Mouse (Mus musculus): ENCODE results near the gene Nf2. TPM values are rescaled to one million over a fixed set of nuclear protein-coding genes. Genes with fewer than 3 reads are reported as not detected.

Nf2 gene
- polyA plus RNA-seq, 1 experiment from 2014 or later: 16.0 TPM

DNA sequence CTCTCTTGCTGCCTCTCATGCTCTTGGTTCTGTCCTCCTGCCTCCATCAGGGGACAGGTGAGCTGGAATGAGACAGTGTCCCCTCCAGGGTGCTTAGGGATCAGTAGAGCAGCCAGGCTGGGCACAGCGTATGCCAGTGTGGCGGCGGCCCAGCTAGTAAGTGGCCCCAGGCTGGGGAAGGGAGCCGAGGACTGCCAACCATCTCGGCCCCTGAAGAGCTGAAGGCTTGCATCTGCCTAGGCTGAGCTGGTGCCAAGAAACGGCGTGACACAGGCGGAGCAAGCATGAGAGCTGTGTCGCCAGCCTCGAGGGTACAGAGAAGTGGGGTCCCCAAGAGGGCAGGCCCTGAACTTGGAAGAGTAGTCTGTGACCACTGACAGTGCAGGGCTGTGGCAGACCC, 111.7 kb downstream of the Nf2 start:
- TF ChIP-seq CTCF (IDR thresholded peaks at IDR 0.05; ENCODE audit: low read depth): no peak
- 0 out of 2 replicates have a peak, but pooled peaks cover 3% of the 10 kb centered on the region for H3K27me3 ChIP-seq (replicated peaks; ENCODE audit: control insufficient read depth, insufficient read depth, low read length)
- no peaks in the 10 kb centered on the region for H3K4me1 ChIP-seq (replicated peaks; ENCODE audit: control insufficient read depth, insufficient read depth, low read length)
- H3K4me3 ChIP-seq (ENCODE audit: low read depth, low read length): no peak overlapping the region
- WGBS: 86% methylated on average over 10 of the region's 10 CpGs
- no peak overlapping the region for H3K4me2 ChIP-seq (replicated peaks; ENCODE audit: low read depth)
- H3K36me3 ChIP-seq (ENCODE audit: control insufficient read depth, insufficient read depth): peaks cover 9% of the 10 kb centered on the region; the same call in 1 of the 2 replicates
- ATAC-seq: no peak
- H3K9ac ChIP-seq (ENCODE audit: low read depth, low read length): no peak overlapping the region
- H3K9me3 ChIP-seq (ENCODE audit: control insufficient read depth): no peaks in the 10 kb centered on the region
- no peak overlapping the region for H3K27ac ChIP-seq (ENCODE audit: low read depth, low read length)

DNA sequence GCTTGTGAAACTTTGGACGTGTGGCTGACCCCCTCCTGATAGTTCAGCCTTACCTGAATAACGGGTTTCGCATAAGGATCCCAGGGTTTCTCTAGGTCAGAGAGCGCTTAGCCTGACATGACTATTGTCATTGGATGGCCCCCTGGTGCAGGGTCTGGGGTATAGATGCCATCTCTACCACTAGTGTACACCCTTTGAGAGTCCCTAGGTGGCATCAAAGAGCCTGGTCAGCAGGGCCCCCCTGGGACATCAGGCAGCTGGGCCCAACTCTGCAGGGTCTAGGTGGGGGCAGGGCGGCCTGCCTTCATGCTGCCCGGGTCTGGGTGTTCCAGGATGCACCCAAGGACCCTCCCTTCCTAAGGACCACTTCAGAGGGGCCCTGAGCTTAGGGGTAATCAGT, 113.0 kb downstream of the Nf2 start:
- TF ChIP-seq CTCF (IDR thresholded peaks at IDR 0.05; ENCODE audit: low read depth): peak; percentile 22; the same call in 1 of the 2 replicates
- Histone ChIP-seq H3K4me1 (replicated peaks; ENCODE audit: control insufficient read depth, insufficient read depth, low read length) (no peaks in the 10 kb centered on the region), H3K36me3 (ENCODE audit: control insufficient read depth, insufficient read depth) (peaks cover 13% of the 10 kb centered on the region; the same call in 1 of the 2 replicates), H3K9me3 (ENCODE audit: control insufficient read depth) (no peaks in the 10 kb centered on the region), H3K27ac (ENCODE audit: low read depth, low read length) (no peak overlapping the region), H3K4me3 (ENCODE audit: low read depth, low read length) (no peak overlapping the region), H3K4me2 (replicated peaks; ENCODE audit: low read depth) (no peak overlapping the region), H3K27me3 (replicated peaks; ENCODE audit: control insufficient read depth, insufficient read depth, low read length) (no peaks in the 10 kb centered on the region), H3K9ac (ENCODE audit: low read depth, low read length) (no peak overlapping the region)
- no peak for ATAC-seq
- 69% methylated on average over 6 of the region's 6 CpGs for WGBS

DNA sequence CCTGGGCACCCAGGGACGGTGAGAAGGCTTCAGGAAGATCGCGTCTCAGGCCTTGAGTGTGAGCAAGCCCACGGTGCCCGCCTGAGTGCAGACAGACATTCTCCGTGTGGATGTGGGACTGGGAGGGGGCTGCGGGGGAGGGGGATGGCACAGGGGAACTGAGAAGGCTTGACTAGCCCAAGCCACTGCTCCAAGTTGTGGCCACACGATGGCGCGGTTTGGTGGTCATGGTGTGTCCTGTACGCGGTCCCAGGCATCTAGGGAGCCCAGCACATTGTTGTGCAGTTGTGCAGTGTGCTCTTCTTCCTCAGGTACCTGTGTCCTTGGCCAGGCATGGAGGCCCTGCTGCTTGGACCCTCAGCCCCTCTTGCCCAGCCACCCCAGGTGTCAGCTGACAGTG, 115.2 kb downstream of the Nf2 start:
- ATAC-seq: no peak

DNA sequence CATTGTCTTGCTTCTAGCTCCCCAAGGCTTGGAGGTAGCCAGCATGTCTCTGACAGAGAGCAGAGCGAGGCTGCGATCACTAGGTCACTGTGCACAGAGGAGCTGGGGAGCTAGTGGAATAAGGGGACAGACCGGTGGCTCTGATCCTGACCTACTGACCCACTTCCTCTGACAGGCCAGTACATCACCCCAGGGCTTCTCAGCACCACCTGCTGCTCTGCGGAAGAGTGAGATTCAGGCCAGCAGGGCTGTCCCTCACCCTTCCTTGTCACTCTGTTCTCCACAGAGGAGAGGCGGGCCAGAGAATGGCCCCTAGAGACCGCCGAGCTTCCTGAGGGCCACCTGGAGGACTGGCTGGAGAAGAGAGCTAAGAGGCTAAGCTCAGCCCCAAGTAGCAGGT, 117.6 kb downstream of the Nf2 start:
- H3K36me3 ChIP-seq (ENCODE audit: control insufficient read depth, insufficient read depth): 0 out of 2 replicates have a peak, but pooled peaks cover 8% of the 10 kb centered on the region
- H3K4me2 ChIP-seq (replicated peaks; ENCODE audit: low read depth): no peak overlapping the region
- no peaks in the 10 kb centered on the region for H3K9me3 ChIP-seq (ENCODE audit: control insufficient read depth)
- 85% methylated on average over 6 of the region's 7 CpGs for WGBS
- no peak overlapping the region for H3K9ac ChIP-seq (ENCODE audit: low read depth, low read length)
- H3K27me3 ChIP-seq (replicated peaks; ENCODE audit: control insufficient read depth, insufficient read depth, low read length): no peaks in the 10 kb centered on the region
- H3K4me3 ChIP-seq (ENCODE audit: low read depth, low read length): no peak overlapping the region
- TF ChIP-seq CTCF (IDR thresholded peaks at IDR 0.05; ENCODE audit: low read depth): no peak
- H3K27ac ChIP-seq (ENCODE audit: low read depth, low read length): no peak overlapping the region
- ATAC-seq: no peak
- H3K4me1 ChIP-seq (replicated peaks; ENCODE audit: control insufficient read depth, insufficient read depth, low read length): 0 out of 2 replicates have a peak, but pooled peaks cover 3% of the 10 kb centered on the region

More for the DNA sequence above, 115.2 kb downstream of the Nf2 start:
- H3K27ac ChIP-seq (ENCODE audit: low read depth, low read length): no peak overlapping the region
- peak; percentile 48 for TF ChIP-seq CTCF (IDR thresholded peaks at IDR 0.05; ENCODE audit: low read depth)
- H3K4me3 ChIP-seq (ENCODE audit: low read depth, low read length): no peak overlapping the region
- 44% methylated on average over 12 of the region's 12 CpGs for WGBS
- H3K4me2 ChIP-seq (replicated peaks; ENCODE audit: low read depth): no peak overlapping the region
- no peaks in the 10 kb centered on the region for H3K27me3 ChIP-seq (replicated peaks; ENCODE audit: control insufficient read depth, insufficient read depth, low read length)
- H3K4me1 ChIP-seq (replicated peaks; ENCODE audit: control insufficient read depth, insufficient read depth, low read length): 0 out of 2 replicates have a peak, but pooled peaks cover 3% of the 10 kb centered on the region
- H3K9ac ChIP-seq (ENCODE audit: low read depth, low read length): no peak overlapping the region
- no peaks in the 10 kb centered on the region for H3K9me3 ChIP-seq (ENCODE audit: control insufficient read depth)
- H3K36me3 ChIP-seq (ENCODE audit: control insufficient read depth, insufficient read depth): peaks cover 13% of the 10 kb centered on the region; the same call in 1 of the 2 replicates

DNA sequence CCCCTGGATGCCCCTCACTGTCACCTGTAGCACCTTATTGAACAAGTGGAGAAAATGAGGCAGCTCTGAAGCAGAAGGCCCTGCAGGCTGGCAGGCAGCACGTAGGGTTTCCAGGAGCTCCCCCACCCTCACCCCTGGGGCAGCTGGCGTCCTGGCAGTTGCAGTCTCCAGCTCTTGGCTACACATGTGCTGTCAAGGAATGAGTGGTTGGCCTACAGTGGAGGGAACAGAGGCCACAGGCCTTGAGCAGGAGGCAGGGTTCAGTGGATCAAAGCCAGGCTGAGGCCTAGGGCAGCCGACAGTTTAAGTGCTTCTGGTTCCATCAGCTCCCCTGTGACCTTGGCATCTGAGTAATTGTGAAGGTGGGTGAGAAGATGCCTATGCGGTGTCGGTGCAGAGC, 118.4 kb downstream of the Nf2 start:
- ATAC-seq: no peak
- H3K4me2 ChIP-seq (replicated peaks; ENCODE audit: low read depth): no peak overlapping the region
- H3K9ac ChIP-seq (ENCODE audit: low read depth, low read length): no peak overlapping the region
- no peaks in the 10 kb centered on the region for H3K9me3 ChIP-seq (ENCODE audit: control insufficient read depth)
- H3K27me3 ChIP-seq (replicated peaks; ENCODE audit: control insufficient read depth, insufficient read depth, low read length): no peaks in the 10 kb centered on the region
- WGBS: 82% methylated on average over 5 of the region's 5 CpGs
- H3K27ac ChIP-seq (ENCODE audit: low read depth, low read length): no peak overlapping the region
- H3K4me3 ChIP-seq (ENCODE audit: low read depth, low read length): no peak overlapping the region
- 0 out of 2 replicates have a peak, but pooled peaks cover 3% of the 10 kb centered on the region for H3K4me1 ChIP-seq (replicated peaks; ENCODE audit: control insufficient read depth, insufficient read depth, low read length)
- TF ChIP-seq CTCF (IDR thresholded peaks at IDR 0.05; ENCODE audit: low read depth): no peak
- peaks cover 8% of the 10 kb centered on the region; the same call in 1 of the 2 replicates for H3K36me3 ChIP-seq (ENCODE audit: control insufficient read depth, insufficient read depth)

DNA sequence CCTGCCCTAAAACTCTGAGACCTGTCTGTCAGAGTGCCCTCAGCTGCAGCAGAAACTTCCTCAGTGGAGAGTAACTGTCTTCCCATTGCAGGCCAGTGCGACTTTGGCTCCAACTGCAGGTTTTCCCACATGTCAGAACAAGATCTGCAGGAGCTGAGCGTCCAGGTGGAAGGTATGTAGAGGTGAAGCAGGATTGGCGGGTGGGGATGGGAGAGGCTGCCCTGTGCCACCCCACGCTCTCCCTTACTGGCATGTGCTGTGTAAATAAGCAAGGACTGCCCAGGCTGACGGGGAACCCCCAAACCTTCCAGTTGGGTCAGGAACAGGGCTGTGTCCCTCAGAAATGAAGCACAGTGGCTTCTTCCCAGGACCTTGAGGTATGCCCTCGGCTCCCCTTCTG, 119.2 kb downstream of the Nf2 start:
- Histone ChIP-seq H3K36me3 (ENCODE audit: control insufficient read depth, insufficient read depth) (peaks cover 8% of the 10 kb centered on the region; the same call in 1 of the 2 replicates), H3K27ac (ENCODE audit: low read depth, low read length) (no peak overlapping the region), H3K27me3 (replicated peaks; ENCODE audit: control insufficient read depth, insufficient read depth, low read length) (no peaks in the 10 kb centered on the region), H3K9ac (ENCODE audit: low read depth, low read length) (no peak overlapping the region; the same call in 1 of the 2 replicates), H3K4me2 (replicated peaks; ENCODE audit: low read depth) (no peak overlapping the region), H3K9me3 (ENCODE audit: control insufficient read depth) (no peaks in the 10 kb centered on the region), H3K4me3 (ENCODE audit: low read depth, low read length) (no peak overlapping the region), H3K4me1 (replicated peaks; ENCODE audit: control insufficient read depth, insufficient read depth, low read length) (0 out of 2 replicates have a peak, but pooled peaks cover 3% of the 10 kb centered on the region)
- TF ChIP-seq CTCF (IDR thresholded peaks at IDR 0.05; ENCODE audit: low read depth): no peak
- ATAC-seq: no peak
- 53% methylated on average over 6 of the region's 6 CpGs for WGBS

Data from intestine, postnatal 0 days (tissue).